Mouse (Mus musculus): Measurements from ENCODE around the gene Cd79a.

- TF ChIP-seq CTCF (IDR thresholded peaks at IDR 0.05; ENCODE audit: borderline replicate concordance, extremely low read depth, insufficient read depth, insufficient read length) (no peak), POLR2A (IDR thresholded peaks at IDR 0.05; ENCODE audit: borderline replicate concordance, extremely low read depth, insufficient read depth, insufficient read length, poor library complexity, severe bottlenecking) (no peak)
These were observed 7.6 kb upstream of the Cd79a start for GRCm38 (mm10) chr7:24889431-24890220.

Measured in brain, embryonic 14.5 days (tissue).